Mouse (Mus musculus) spleen, adult 2 months (tissue): Measurements from ENCODE around the gene Zmym2.

ENCODE experiments used
- CTCF ChIP-seq: fragments of 200-500 bp; IDR thresholded peaks from 2 replicates; pipeline ENCODE4 v1.5.1; 2011; ENCODE audit warnings: mild to moderate bottlenecking, inconsistent platforms; ENCODE audit not compliant: insufficient read depth, insufficient read length, insufficient replicate concordance; ENCODE audit errors: extremely low read depth
- POLR2A ChIP-seq: fragments of 200-500 bp; IDR thresholded peaks from 2 replicates; pipeline ENCODE4 v1.6.1; 2011; ENCODE audit warnings: low read depth, low read length, inconsistent platforms

DNA sequence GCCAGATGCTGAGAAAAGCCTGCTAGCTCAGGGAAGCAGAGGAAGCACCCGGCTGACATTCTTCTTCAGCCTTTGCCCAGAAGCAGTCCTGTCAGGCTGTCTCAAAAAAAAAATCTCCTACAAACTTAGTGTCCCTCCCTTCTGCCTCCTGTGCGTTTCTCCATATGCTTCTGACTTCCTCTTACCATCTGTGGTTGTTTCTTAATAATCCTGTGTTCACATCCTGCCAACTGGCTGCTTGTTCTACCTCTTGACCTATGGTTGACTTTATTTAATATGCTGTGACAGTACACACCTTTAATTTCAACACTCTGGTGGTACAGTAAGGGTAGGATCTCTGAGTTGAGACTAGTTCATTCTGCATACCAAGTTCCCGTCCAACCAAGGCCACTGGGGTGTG is 32.1 kb downstream of the Zmym2 start:
- no peak for TF ChIP-seq CTCF
- no peak for TF ChIP-seq POLR2A
